In genomic region chr15:97716782-97717181, GRCm38 (mm10) we compare ENCODE assay signal across 25 mouse cellular contexts. TPM values are rescaled to one million over a fixed set of nuclear protein-coding genes. Genes with fewer than 3 reads are reported as not detected.
DNase-seq lines count a peak whose midpoint lies in the region; ATAC-seq and TF ChIP-seq lines count a peak whose summit lies in the region.
"Had no signal": no experiment of that assay in that cellular context is flagged by ENCODE, and none has a peak within 500 bp of the region (broad histone marks: within the 10 kb centered on the region; RNA-seq: fewer than 3 reads in every experiment).

No protein-coding gene starts in this region.

- no peak for DNase-seq in testis, postnatal 14 days (ENCODE audit: low spot score)
- peak; percentile 90 for DNase-seq in MEL (ENCODE audit: low read depth, low spot score)
- DNase-seq in thymus, postnatal 0 days (ENCODE audit: low spot score), result no peak
- DNase-seq: adrenal gland, adult 8-10 months; adrenal gland, postnatal 14 days; adrenal gland, postnatal 36 days; cerebellum, adult 11-12 months; cerebellum, adult 2 months; cerebellum, adult 9-10 months; cerebellum, postnatal 10 days; cerebellum, postnatal 25 days; forebrain, postnatal 0 days had no signal

- H3K27me3 ChIP-seq in heart, embryonic 13.5 days (replicated peaks), result peaks cover 3% of the 10 kb centered on the region; the same call in 1 of the 2 replicates
- H3K27me3 ChIP-seq in heart, embryonic 12.5 days (replicated peaks), result no peaks in the 10 kb centered on the region
- H3K27me3 ChIP-seq in testis, adult 2 months (ENCODE audit: control insufficient read depth, insufficient read depth, low read length), result no peaks in the 10 kb centered on the region
- peaks cover 0 to 7% of the 10 kb centered on the region in 2 experiments; a peak in 1 of 4 replicates for H3K27me3 ChIP-seq in MEL (ENCODE audit: control insufficient read depth in 1 of 2, insufficient read depth in 2 of 2, low read length in 2 of 2)
- H3K27me3 ChIP-seq: forebrain, embryonic 13.5 days; forebrain, embryonic 15.5 days; Patski had no signal

- 0 out of 2 replicates have a peak overlapping the region, but pooled peaks have one; percentile 8 for H3K27ac ChIP-seq in heart, embryonic 13.5 days (replicated peaks)
- no peak overlapping the region for H3K27ac ChIP-seq in heart, embryonic 12.5 days (ENCODE audit: poor library complexity, severe bottlenecking)
- H3K27ac ChIP-seq in testis, adult 2 months (ENCODE audit: control insufficient read depth, insufficient read depth, low read depth, low read length), result peak overlapping the region; percentile 57
- peak overlapping the region; percentile 54 for H3K27ac ChIP-seq in MEL (ENCODE audit: control insufficient read depth, low read depth, low read length)
- H3K27ac ChIP-seq: embryonic facial prominence, embryonic 10.5 days; embryonic facial prominence, embryonic 12.5 days; forebrain, embryonic 10.5 days; forebrain, embryonic 13.5 days; forebrain, embryonic 15.5 days had no signal

- no peaks in the 10 kb centered on the region for H3K79me2 ChIP-seq in MEL (ENCODE audit: control insufficient read depth, insufficient read depth, low read length, poor library complexity)

- no peaks in the 10 kb centered on the region for H3K9me3 ChIP-seq in heart, embryonic 13.5 days
- H3K9me3 ChIP-seq in heart, embryonic 12.5 days (replicated peaks), result 0 out of 2 replicates have a peak, but pooled peaks cover 4% of the 10 kb centered on the region
- H3K9me3 ChIP-seq in MEL (replicated peaks; ENCODE audit: insufficient read depth, low read length), result no peaks in the 10 kb centered on the region
- H3K9me3 ChIP-seq: embryonic facial prominence, embryonic 10.5 days; embryonic facial prominence, embryonic 12.5 days; forebrain, embryonic 10.5 days; forebrain, embryonic 13.5 days; forebrain, embryonic 15.5 days; G1E had no signal

- H3K4me1 ChIP-seq in heart, embryonic 13.5 days, result peaks cover 32% of the 10 kb centered on the region
- H3K4me1 ChIP-seq in heart, embryonic 12.5 days (replicated peaks), result peaks cover 27% of the 10 kb centered on the region
- peaks cover 7% of the 10 kb centered on the region; the same call in 1 of the 2 replicates for H3K4me1 ChIP-seq in testis, adult 2 months (ENCODE audit: control insufficient read depth, insufficient read depth, low read length)
- H3K4me1 ChIP-seq in MEL (ENCODE audit: control insufficient read depth in 1 of 2, insufficient read depth in 2 of 2, low read length in 2 of 2), result peaks cover 7 to 26% of the 10 kb centered on the region in 2 experiments
- H3K4me1 ChIP-seq: forebrain, embryonic 13.5 days; forebrain, embryonic 15.5 days had no signal

- no peak overlapping the region for H3K4me3 ChIP-seq in heart, embryonic 13.5 days
- H3K4me3 ChIP-seq in heart, embryonic 12.5 days, result no peak overlapping the region
- H3K4me3 ChIP-seq in testis, adult 2 months (ENCODE audit: control insufficient read depth, low read depth, low read length), result no peak overlapping the region
- H3K4me3 ChIP-seq in MEL (ENCODE audit: control insufficient read depth in 1 of 2, insufficient read depth in 1 of 2, low read depth in 2 of 2, low read length in 2 of 2), result no peak overlapping the region
- H3K4me3 ChIP-seq: embryonic facial prominence, embryonic 10.5 days; embryonic facial prominence, embryonic 12.5 days; erythroblast, embryonic 14.5 days; forebrain, embryonic 10.5 days; forebrain, embryonic 13.5 days; forebrain, embryonic 15.5 days had no signal

- TF ChIP-seq POLR2A in testis, adult 2 months (IDR thresholded peaks at IDR 0.05; ENCODE audit: control insufficient read depth, low read depth, low read length), result no peak
- no peak for TF ChIP-seq POLR2A in MEL (IDR thresholded peaks at IDR 0.05; ENCODE audit: control insufficient read depth in 1 of 2, insufficient read depth in 1 of 2, low read depth in 1 of 2, low read length in 2 of 2, poor library complexity in 1 of 2)

- no peak for ATAC-seq in heart, embryonic 13.5 days (ENCODE audit: extremely low read depth, insufficient number of reproducible peaks, low FRiP score, low TSS enrichment)
- ATAC-seq in heart, embryonic 12.5 days (ENCODE audit: insufficient number of reproducible peaks, low FRiP score), result no peak
- no peak for ATAC-seq in erythroblast, adult 5-6 weeks (replicated peaks; ENCODE audit: low FRiP score, poor library complexity, severe bottlenecking)
- ATAC-seq: activated CD4-positive, CD25-positive, alpha-beta regulatory T cell, adult 4 months; forebrain, embryonic 13.5 days; forebrain, embryonic 15.5 days; forebrain, postnatal 0 days; Patski had no signal

- TF ChIP-seq CTCF in testis, adult 2 months (IDR thresholded peaks at IDR 0.05; ENCODE audit: control insufficient read depth, insufficient read depth, insufficient replicate concordance, low read depth, low read length), result no peak
- TF ChIP-seq CTCF in MEL (IDR thresholded peaks at IDR 0.05 in 2 of 3, conservative IDR thresholded peaks at IDR 0.05 in 1 of 3; ENCODE audit: control insufficient read depth in 1 of 3, insufficient read depth in 1 of 3, low read depth in 2 of 3, low read length in 3 of 3, poor library complexity in 1 of 3, severe bottlenecking in 1 of 3), result no peak

- peak; percentile 69 to 71 for TF ChIP-seq EP300 in MEL (IDR thresholded peaks at IDR 0.05; ENCODE audit: low read depth in 1 of 2, low read length in 2 of 2)

- no peak; the same call in 1 of the 2 replicates for TF ChIP-seq RAD21 in MEL (IDR thresholded peaks at IDR 0.05; ENCODE audit: low read depth, low read length)

- WGBS in heart, embryonic 13.5 days, result 52% methylated on average over 11 of the region's 11 CpGs
- 52% methylated on average over 11 of the region's 11 CpGs for WGBS in heart, embryonic 12.5 days

- H3K9ac ChIP-seq in heart, embryonic 13.5 days, result no peak overlapping the region
- no peak overlapping the region for H3K9ac ChIP-seq in heart, embryonic 12.5 days
- no peak overlapping the region for H3K9ac ChIP-seq in MEL (ENCODE audit: control insufficient read depth, low read depth, low read length, poor library complexity, severe bottlenecking)
- H3K9ac ChIP-seq: forebrain, embryonic 13.5 days; forebrain, embryonic 15.5 days; forebrain, postnatal 0 days had no signal

- no peak overlapping the region for H3K4me2 ChIP-seq in heart, embryonic 13.5 days
- no peak overlapping the region for H3K4me2 ChIP-seq in heart, embryonic 12.5 days
- H3K4me2 ChIP-seq: embryonic facial prominence, embryonic 12.5 days; forebrain, embryonic 13.5 days; forebrain, embryonic 15.5 days had no signal

- H3K36me3 ChIP-seq in heart, embryonic 13.5 days, result no peaks in the 10 kb centered on the region
- no peaks in the 10 kb centered on the region for H3K36me3 ChIP-seq in heart, embryonic 12.5 days
- no peaks in the 10 kb centered on the region for H3K36me3 ChIP-seq in testis, adult 2 months (ENCODE audit: control insufficient read depth, insufficient read depth, low read length)
- peaks cover 0 to 24% of the 10 kb centered on the region in 2 experiments; a peak in 2 of 4 replicates for H3K36me3 ChIP-seq in MEL (ENCODE audit: control insufficient read depth in 1 of 2, insufficient read depth in 2 of 2, low read length in 2 of 2)
- H3K36me3 ChIP-seq: embryonic facial prominence, embryonic 10.5 days; embryonic facial prominence, embryonic 12.5 days; forebrain, embryonic 10.5 days; forebrain, embryonic 15.5 days; G1E had no signal

TF ChIP-seq in MEL, 35 proteins besides CTCF, POLR2A, EP300 and RAD21 (continues in another document):
- TF ChIP-seq CHD2 (IDR thresholded peaks at IDR 0.05; ENCODE audit: low read length), result no peak
- no peak for TF ChIP-seq UBTF (IDR thresholded peaks at IDR 0.05; ENCODE audit: borderline replicate concordance, insufficient read depth, low read depth, low read length)
- 0 out of 2 replicates have a peak, but pooled peaks have one; percentile 70 for TF ChIP-seq MAX (IDR thresholded peaks at IDR 0.05; ENCODE audit: low read length)
- TF ChIP-seq USF2 (IDR thresholded peaks at IDR 0.05; ENCODE audit: borderline replicate concordance in 1 of 2, insufficient read depth in 1 of 2, low read depth in 1 of 2, low read length in 2 of 2), result no peak
- TF ChIP-seq KAT2A (conservative IDR thresholded peaks at IDR 0.05; ENCODE audit: low read depth, low read length), result no peak

RNA-seq across cellular contexts. Expression of gene Rpap3, which starts 11.2 kb away (rescaled TPM):
- polyA plus RNA-seq in heart, embryonic 13.5 days (2015; fragmentation: Nextera tagmentation; extraction: Ambion mirVana), result 17.9 and 18.5 TPM in 2 replicates
- polyA plus RNA-seq in heart, embryonic 12.5 days (2016; fragmentation: Nextera tagmentation; extraction: Ambion mirVana), result 21.5 and 23.7 TPM in 2 replicates
- 3.7 and 3.9 TPM in 2 replicates for polyA plus RNA-seq in testis, adult 2 months (2012; rRNA removed)
- 84.4 and 85.7 TPM in 2 replicates for total RNA-seq in MEL (2012; rRNA removed)
- 10 to 100 TPM; 85.7 to 98.4 TPM for polyA plus RNA-seq in MEL (2012; ENCODE audit: insufficient read depth in 1 of 2, insufficient read length in 2 of 2, low read depth in 1 of 2, low replicate concordance in 2 of 2, missing spikeins in 1 of 2)
- polyA plus RNA-seq in thymus, postnatal 0 days (2015; fragmentation: Nextera tagmentation; extraction: Ambion mirVana), result 31.1 and 31.7 TPM in 2 replicates
- total RNA-seq in erythroblast, adult 5-6 weeks (2015; ENCODE audit: low replicate concordance), result 0.84 and 2.9 TPM in 2 replicates
- 3.8 and 5.4 TPM in 2 replicates for total RNA-seq in erythroblast, adult 5-6 weeks (2017; ENCODE audit: low replicate concordance)

RNA-seq across cellular contexts. Expression of gene Endou, which starts 14.4 kb away (rescaled TPM):
- 0.23 and 0.45 TPM in 2 replicates for polyA plus RNA-seq in heart, embryonic 13.5 days (2015; fragmentation: Nextera tagmentation; extraction: Ambion mirVana)
- polyA plus RNA-seq in heart, embryonic 12.5 days (2016; fragmentation: Nextera tagmentation; extraction: Ambion mirVana), result 0.14 and 0.15 TPM in 2 replicates
- 0.89 and 1.1 TPM in 2 replicates for polyA plus RNA-seq in testis, adult 2 months (2012; rRNA removed)
- total RNA-seq in MEL (2012; rRNA removed), result 0.07 and 0.08 TPM in 2 replicates
- under 1 TPM in 1 of 2 experiments, not detected in 1; 0.10 TPM for polyA plus RNA-seq in MEL (2012; ENCODE audit: insufficient read depth in 1 of 2, insufficient read length in 2 of 2, low read depth in 1 of 2, low replicate concordance in 2 of 2, missing spikeins in 1 of 2)
- polyA plus RNA-seq in thymus, postnatal 0 days (2015; fragmentation: Nextera tagmentation; extraction: Ambion mirVana), result 159 and 186 TPM in 2 replicates
- not detected in 2 replicates for total RNA-seq in erythroblast, adult 5-6 weeks (2015; ENCODE audit: low replicate concordance)
- total RNA-seq in erythroblast, adult 5-6 weeks (2017; ENCODE audit: low replicate concordance), result not detected in 2 replicates
- polyA plus RNA-seq: erythroblast, embryonic 14.5 days; G1E had no signal

RNA-seq across cellular contexts. Expression of gene Rapgef3, which starts 51.0 kb away (rescaled TPM):
- 22.1 and 25.4 TPM in 2 replicates for polyA plus RNA-seq in heart, embryonic 13.5 days (2015; fragmentation: Nextera tagmentation; extraction: Ambion mirVana)
- 22.0 and 22.9 TPM in 2 replicates for polyA plus RNA-seq in heart, embryonic 12.5 days (2016; fragmentation: Nextera tagmentation; extraction: Ambion mirVana)
- polyA plus RNA-seq in testis, adult 2 months (2012; rRNA removed), result 16.1 and 16.3 TPM in 2 replicates
- total RNA-seq in MEL (2012; rRNA removed), result 4.0 and 7.4 TPM in 2 replicates
- polyA plus RNA-seq in MEL (2012; ENCODE audit: insufficient read depth in 1 of 2, insufficient read length in 2 of 2, low read depth in 1 of 2, low replicate concordance in 2 of 2, missing spikeins in 1 of 2), result 1 to 10 TPM in 1 of 2 experiments, not detected in 1; 6.6 TPM
- polyA plus RNA-seq in thymus, postnatal 0 days (2015; fragmentation: Nextera tagmentation; extraction: Ambion mirVana), result 61.7 and 72.6 TPM in 2 replicates
- not detected in 2 replicates for total RNA-seq in erythroblast, adult 5-6 weeks (2015; ENCODE audit: low replicate concordance)
- 2.3 and 2.6 TPM in 2 replicates for total RNA-seq in erythroblast, adult 5-6 weeks (2017; ENCODE audit: low replicate concordance)
- polyA plus RNA-seq: activated CD4-positive, CD25-positive, alpha-beta regulatory T cell, adult 4 months; erythroblast, embryonic 14.5 days had no signal

Comparison
In these comparisons a context has a peak if more than half of its experiments do, and no peak if none do; other contexts are left out.
1. RNA of gene Endou, which starts 14.4 kb away (polyA plus RNA-seq): 159 to 186 TPM in thymus, postnatal 0 days; 0.89 to 1.1 TPM in testis, adult 2 months, 0.23 to 0.45 TPM in heart, embryonic 13.5 days, 0.14 to 0.15 TPM in heart, embryonic 12.5 days and 0.10 TPM in MEL; every median in the first group is over 10 times any median in the second.